Mouse (Mus musculus) bone marrow macrophage, adult 2 months (primary cell): ENCODE measurements around the gene Fbxl19. TPM values are rescaled to one million over a fixed set of nuclear protein-coding genes. Genes with fewer than 3 reads are reported as not detected.

Source experiments
- H3K27ac ChIP-seq: 2 replicates; pipeline ENCODE4 v1.5.1; 2012; ENCODE audit warnings: low read depth, low read length; ENCODE audit not compliant: insufficient read depth
- H3K4me1 ChIP-seq: 2 replicates; pipeline ENCODE4 v1.6.1; 2012; ENCODE audit warnings: low read length; ENCODE audit not compliant: control insufficient read depth, insufficient read depth
- H3K4me3 ChIP-seq: 2 replicates; pipeline ENCODE4 v1.5.1; 2012; ENCODE audit warnings: mild to moderate bottlenecking, low read length, moderate library complexity; ENCODE audit not compliant: insufficient read depth
- CTCF ChIP-seq: IDR thresholded peaks from 2 replicates; pipeline ENCODE4 v1.5.1; 2012; ENCODE audit warnings: low read depth, mild to moderate bottlenecking, low read length, moderate library complexity
- POLR2A ChIP-seq: IDR thresholded peaks from 2 replicates; pipeline ENCODE4 v1.6.1; 2012; ENCODE audit warnings: mild to moderate bottlenecking, low read depth, low read length, borderline replicate concordance
- polyA plus RNA-seq: library from polyadenylated mRNA; stranded (reverse); fragments of >200 nt; gene quantifications from 2 replicates; pipeline ENCODE4 v1.2.4, GENCODE M21; 2012; ENCODE audit not compliant: missing spikeins, insufficient read depth, insufficient read length

The Fbxl19 gene
- polyA plus RNA-seq, 1 experiment = 11.9 TPM

GRCm38 (mm10) chr7:127709261-127709979 is 34.9 kb upstream of the Fbxl19 start:
- H3K4me1 ChIP-seq = peaks cover 7% of the 10 kb centered on the region; the same call in 1 of the 2 replicates
- H3K27ac ChIP-seq = no peak overlapping the region
- TF ChIP-seq CTCF (no peak), POLR2A (no peak)
- peak overlapping the region; percentile 62 for H3K4me3 ChIP-seq

DNA sequence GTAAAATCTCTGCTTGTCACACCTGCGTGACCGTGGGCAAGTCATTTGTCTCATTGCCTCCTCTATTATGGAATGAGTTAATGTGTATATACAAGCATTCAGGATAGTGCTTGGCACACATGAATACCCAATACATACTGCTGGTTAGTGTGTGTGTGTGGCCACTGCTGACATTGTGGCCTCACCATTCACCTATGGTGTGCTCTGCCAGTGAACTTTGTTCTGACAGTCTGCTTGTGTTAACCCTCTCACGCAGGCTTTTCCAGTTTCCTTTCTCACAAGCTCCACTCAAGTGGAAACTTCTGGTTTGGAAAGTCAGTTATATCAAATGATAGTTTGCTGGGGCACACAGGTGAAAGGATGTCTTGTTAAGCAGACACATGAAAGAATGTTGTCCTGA is 33.3 kb upstream of the Fbxl19 start:
- Histone ChIP-seq H3K4me1 (peaks cover 7% of the 10 kb centered on the region; the same call in 1 of the 2 replicates), H3K4me3 (no peak overlapping the region), H3K27ac (no peak overlapping the region)
- TF ChIP-seq POLR2A (no peak), CTCF (no peak)

GRCm38 (mm10) chr7:127711456-127711855 is 32.9 kb upstream of the Fbxl19 start:
- no peak for TF ChIP-seq POLR2A
- no peak for TF ChIP-seq CTCF
- Histone ChIP-seq H3K4me1 (peaks cover 7% of the 10 kb centered on the region; the same call in 1 of the 2 replicates), H3K4me3 (no peak overlapping the region), H3K27ac (no peak overlapping the region)

GRCm38 (mm10) chr7:127712461-127713385 is 31.6 kb upstream of the Fbxl19 start, which contains the start of gene Ctf1:
Ctf1 (plus strand) TSS chr7:127712736.
- H3K4me1 ChIP-seq = peaks cover 4% of the 10 kb centered on the region
- H3K27ac ChIP-seq = no peak within 1 kb of the TSS
- TF ChIP-seq POLR2A (no peak), CTCF (no peak)
- no peak within 1 kb of the TSS for H3K4me3 ChIP-seq

GRCm38 (mm10) chr7:127714816-127715215 is 29.5 kb upstream of the Fbxl19 start:
- TF ChIP-seq POLR2A = no peak
- TF ChIP-seq CTCF = no peak
- H3K27ac ChIP-seq = no peak overlapping the region
- no peaks in the 10 kb centered on the region; the same call in 1 of the 2 replicates for H3K4me1 ChIP-seq
- no peak overlapping the region for H3K4me3 ChIP-seq

GRCm38 (mm10) chr7:127716992-127717391 is 27.4 kb upstream of the Fbxl19 start:
- TF ChIP-seq CTCF = peak; percentile 13; the same call in 1 of the 2 replicates
- TF ChIP-seq POLR2A = no peak
- Histone ChIP-seq H3K4me3 (peak overlapping the region; percentile 16; the same call in 1 of the 2 replicates), H3K27ac (no peak overlapping the region), H3K4me1 (no peaks in the 10 kb centered on the region; the same call in 1 of the 2 replicates)

DNA sequence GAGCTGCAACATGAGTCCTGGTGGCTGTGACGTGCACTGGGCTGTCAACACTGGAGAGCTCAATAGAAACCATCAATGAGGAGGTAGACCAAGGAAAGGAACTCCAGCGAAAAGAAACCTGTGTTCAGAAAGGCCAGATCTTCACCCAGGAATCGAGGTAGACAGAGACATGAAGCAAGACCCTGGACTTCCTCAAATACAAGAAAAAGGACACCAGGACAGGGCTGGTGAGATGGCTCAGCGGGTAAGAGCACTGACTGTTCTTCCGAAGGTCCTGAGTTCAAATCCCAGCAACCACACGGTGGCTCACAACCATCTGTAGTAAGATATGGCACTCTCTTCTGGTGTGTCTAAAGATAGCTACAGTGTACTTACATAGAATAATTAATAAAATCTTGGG is 26.0 kb upstream of the Fbxl19 start:
- no peak overlapping the region for H3K4me3 ChIP-seq
- no peak overlapping the region for H3K27ac ChIP-seq
- no peaks in the 10 kb centered on the region; the same call in 1 of the 2 replicates for H3K4me1 ChIP-seq
- TF ChIP-seq POLR2A (no peak), CTCF (no peak)

DNA sequence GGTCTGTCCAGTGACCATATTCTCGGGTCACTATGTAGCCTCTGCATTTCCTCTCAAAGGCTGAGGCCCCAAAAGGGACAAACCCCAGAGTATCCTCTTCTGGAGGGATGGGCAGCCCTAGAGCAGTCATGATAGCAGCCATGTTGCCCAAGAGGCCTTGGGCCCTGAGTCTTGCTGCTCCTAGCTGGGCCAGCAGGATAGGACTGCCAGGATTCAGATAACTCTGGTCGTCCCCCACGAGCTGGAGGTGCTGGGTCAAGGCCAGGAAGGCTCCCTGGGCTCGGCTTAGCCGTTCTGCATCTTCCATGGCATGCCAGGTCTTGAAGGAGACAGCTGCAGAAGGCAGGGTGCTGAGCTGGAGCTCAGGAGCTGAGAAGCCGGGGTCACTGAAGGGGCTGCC is 25.1 kb upstream of the Fbxl19 start:
- Histone ChIP-seq H3K27ac (no peak overlapping the region), H3K4me3 (no peak overlapping the region), H3K4me1 (no peaks in the 10 kb centered on the region; the same call in 1 of the 2 replicates)
- TF ChIP-seq CTCF (no peak), POLR2A (no peak)

GRCm38 (mm10) chr7:127725490-127725889 is 18.9 kb upstream of the Fbxl19 start:
- Histone ChIP-seq H3K4me1 (no peaks in the 10 kb centered on the region), H3K4me3 (no peak overlapping the region), H3K27ac (no peak overlapping the region)
- no peak for TF ChIP-seq POLR2A
- no peak for TF ChIP-seq CTCF

DNA sequence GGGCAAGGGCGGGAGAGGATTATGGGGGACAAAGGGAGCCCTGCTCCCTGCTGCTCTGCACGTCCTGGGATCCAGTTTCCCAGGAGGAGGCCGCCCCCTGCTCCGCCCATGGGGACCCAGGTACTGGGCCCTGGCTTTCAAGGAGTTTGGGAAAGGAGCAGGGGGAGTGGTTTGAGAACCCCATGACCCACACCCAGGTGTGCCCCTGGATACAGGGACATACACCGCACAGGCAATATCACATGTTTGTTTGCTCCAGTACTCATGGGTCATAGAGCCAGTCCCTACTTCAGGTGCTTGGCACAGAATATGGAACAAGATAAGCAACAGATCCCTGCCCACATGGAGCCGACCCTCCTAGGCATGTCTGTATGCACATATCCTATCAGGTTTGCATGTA is 18.4 kb upstream of the Fbxl19 start:
- H3K4me1 ChIP-seq = no peaks in the 10 kb centered on the region
- no peak overlapping the region for H3K4me3 ChIP-seq
- TF ChIP-seq POLR2A (no peak), CTCF (no peak)
- H3K27ac ChIP-seq = no peak overlapping the region
